Mouse (Mus musculus) olfactory bulb, adult 2 months (tissue): Measurements from ENCODE around the gene Gm10130.

Source experiments
- CTCF ChIP-seq: fragments of 200-500 bp; IDR thresholded peaks from 2 replicates; pipeline ENCODE4 v1.5.1; 2012; ENCODE audit warnings: low read depth, mild to moderate bottlenecking, low read length, moderate library complexity; ENCODE audit not compliant: insufficient read depth
- POLR2A ChIP-seq: fragments of 200-500 bp; IDR thresholded peaks from 2 replicates; pipeline ENCODE4 v1.6.1; 2012; ENCODE audit warnings: mild to moderate bottlenecking, low read depth, low read length, moderate library complexity; ENCODE audit not compliant: insufficient read depth

GRCm38 (mm10) chr2:150318973-150319372 lies 4.5 kb upstream of the Gm10130 start:
- TF ChIP-seq CTCF: no peak
- no peak for TF ChIP-seq POLR2A
